Mouse (Mus musculus): ENCODE measurements around the gene Hbq1b. TPM values are rescaled to one million over a fixed set of nuclear protein-coding genes. Genes with fewer than 3 reads are reported as not detected.

The Hbq1b gene
- polyA plus RNA-seq (2014; fragmentation: Illumina TruSeq; extraction: RNeasy Lipid Tissue Mini Kit (QIAGEN cat#74804); ENCODE audit: low read depth, low replicate concordance), result not detected

DNA sequence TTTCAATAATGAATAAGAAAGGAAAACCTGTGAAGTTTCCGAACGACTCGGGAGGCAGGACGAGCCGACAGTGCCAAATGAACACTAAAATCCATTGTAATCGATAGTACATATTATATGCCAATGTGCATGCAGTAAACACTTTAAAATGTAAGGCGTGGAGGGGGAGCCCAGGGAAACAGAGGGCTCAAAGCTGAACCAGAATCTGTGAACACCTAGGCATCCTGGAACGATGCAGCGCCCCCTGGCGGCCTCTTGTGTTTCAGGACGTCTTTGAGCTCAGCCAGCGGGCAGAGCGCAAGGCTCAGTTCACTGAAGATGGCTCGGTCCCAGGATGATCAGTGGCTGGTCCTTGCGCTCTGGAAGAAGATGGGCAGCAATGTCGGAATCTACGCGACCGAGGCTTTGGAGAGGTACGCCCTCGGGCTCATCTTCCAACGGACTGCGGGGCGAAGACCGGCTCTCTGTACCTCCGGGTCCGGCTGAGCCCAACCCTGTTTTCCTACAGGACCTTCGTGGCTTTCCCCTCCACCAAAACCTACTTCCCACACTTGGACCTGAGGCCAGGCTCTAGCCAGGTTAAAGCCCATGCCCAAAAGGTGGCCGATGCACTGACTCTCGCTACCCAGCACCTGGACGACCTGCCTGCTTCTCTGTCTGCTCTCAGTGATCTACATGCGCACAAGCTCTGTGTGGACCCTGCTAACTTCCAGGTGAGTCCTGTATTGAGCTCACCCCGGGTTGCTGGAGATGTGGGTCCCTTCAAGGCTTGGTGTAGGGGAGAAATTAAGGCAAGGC is at the start of gene Hbq1b:
Gene Hbq1b (plus strand): TSS at position 271 of the 798 bp plus-strand sequence.

DNA sequence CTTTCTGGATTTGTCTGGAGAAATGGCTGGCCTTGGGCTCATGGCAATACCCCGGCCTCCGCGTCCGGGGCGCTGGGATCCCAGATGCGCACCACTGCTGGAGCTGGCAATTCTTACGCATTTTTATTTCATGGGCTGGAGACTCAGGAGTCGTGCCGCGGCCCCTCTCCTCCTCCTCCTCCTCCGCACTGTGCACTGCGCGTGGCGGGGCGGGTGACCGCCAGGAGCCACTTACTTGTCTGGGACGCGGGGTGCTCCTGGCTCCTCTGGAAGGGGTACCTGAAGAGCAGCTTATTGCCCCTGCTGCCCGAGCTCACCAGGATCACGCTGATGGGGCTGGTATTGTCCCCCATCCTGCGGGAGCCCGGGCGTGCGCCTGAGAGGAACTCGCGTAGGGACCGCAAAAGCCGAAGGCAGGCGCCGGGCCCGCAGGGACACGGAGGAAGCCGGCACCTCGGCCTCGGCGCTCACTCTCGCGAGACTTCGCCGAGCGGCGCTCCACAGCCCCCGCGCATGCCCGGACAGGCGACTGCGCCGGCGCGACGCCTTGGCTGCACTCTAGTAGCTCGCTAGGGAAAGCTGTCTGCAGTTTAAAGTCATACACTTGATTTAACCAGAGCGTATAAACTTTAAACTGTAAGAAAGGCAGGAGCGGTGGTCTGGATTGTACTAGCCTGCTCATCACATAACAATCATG is 19.4 kb upstream of the Hbq1b start, which contains the start of gene Nprl3:
Gene Nprl3 (minus strand): TSS at position 520 of the 697 bp plus-strand sequence.

DNA sequence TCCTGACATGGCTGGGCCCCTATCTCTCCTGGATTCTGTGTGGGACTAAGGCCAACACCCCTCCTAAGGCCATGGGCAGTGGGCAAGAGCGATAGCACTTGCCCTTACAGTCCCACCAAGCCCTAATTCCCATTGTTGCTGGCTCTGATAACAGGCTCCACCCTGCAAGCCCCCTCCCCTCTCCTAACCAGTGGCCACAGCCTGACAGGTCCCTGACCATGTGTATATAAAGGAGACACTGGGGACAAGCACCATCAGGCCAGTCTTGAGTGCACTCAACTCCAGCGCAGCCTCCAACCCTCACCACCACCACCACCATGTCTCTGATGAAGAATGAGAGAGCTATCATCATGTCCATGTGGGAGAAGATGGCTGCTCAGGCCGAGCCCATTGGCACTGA is 10.4 kb upstream of the Hbq1b start, which contains the start of gene Hba-x:
Gene Hba-x (plus strand): TSS at position 54 of the 400 bp plus-strand sequence.

DNA sequence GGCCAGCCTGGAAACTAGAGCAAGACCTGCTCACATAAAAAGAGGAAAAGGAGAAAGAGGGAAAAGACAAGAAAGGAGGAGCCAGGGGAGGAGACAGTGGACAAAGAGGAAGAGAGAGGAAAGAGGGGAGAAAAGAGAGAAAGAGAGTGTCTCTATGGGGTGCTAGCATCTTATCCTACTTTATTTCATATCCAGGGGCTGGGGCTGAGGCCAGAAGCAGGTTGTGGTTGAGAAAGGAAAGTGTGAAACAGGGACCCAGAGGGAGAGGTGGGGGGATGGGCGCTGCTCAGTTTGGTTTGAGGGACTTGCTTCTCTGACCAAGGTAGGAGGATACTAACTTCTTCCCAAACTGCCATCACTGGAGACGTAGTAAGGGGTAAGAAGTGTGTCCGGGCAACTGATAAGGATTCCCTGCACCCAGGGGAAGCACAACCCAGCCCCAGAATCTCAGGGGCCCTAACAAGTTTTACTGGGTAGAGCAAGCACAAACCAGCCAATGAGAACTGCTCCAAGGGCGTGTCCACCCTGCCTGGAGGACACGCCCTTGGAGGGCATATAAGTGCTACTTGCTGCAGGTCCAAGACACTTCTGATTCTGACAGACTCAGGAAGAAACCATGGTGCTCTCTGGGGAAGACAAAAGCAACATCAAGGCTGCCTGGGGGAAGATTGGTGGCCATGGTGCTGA is 3.5 kb upstream of the Hbq1b start, which contains the start of gene Hba-a1:
Gene Hba-a1 (plus strand): TSS at position 421 of the 687 bp plus-strand sequence.

DNA sequence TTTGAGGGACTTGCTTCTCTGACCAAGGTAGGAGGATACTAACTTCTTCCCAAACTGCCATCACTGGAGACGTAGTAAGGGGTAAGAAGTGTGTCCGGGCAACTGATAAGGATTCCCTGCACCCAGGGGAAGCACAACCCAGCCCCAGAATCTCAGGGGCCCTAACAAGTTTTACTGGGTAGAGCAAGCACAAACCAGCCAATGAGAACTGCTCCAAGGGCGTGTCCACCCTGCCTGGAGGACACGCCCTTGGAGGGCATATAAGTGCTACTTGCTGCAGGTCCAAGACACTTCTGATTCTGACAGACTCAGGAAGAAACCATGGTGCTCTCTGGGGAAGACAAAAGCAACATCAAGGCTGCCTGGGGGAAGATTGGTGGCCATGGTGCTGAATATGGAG is 9.4 kb downstream of the Hbq1b start, which contains the start of gene Hba-a2:
Gene Hba-a2 (plus strand): TSS at position 287 of the 400 bp plus-strand sequence.

DNA sequence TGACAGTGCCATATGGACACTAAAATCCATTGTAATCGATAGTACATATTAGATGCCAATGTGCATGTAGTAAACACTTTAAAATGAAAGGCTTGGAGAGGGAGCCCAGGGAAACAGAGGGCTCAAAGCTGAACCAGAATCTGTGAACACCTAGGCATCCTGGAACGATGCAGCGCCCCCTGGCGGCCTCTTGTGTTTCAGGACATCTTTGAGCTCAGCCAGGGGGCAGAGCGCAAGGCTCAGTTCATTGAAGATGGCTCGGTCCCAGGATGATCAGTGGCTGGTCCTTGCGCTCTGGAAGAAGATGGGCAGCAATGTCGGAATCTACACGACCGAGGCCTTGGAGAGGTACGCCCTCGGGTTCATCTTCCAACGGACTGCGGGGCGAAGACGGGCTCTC is 13.1 kb downstream of the Hbq1b start, which contains the start of gene Hbq1a:
Gene Hbq1a (plus strand): TSS at position 205 of the 400 bp plus-strand sequence.

Other genes starting within 250 kb of the Hbq1b start
- gene Il9r, start 86.7 kb upstream of the Hbq1b start, polyA plus RNA-seq (2014; fragmentation: Illumina TruSeq; extraction: RNeasy Lipid Tissue Mini Kit (QIAGEN cat#74804); ENCODE audit: low read depth, low replicate concordance), result 0.70 TPM
- 3.6 TPM for gene Snrnp25, start 81.5 kb upstream of the Hbq1b start, polyA plus RNA-seq (2014; fragmentation: Illumina TruSeq; extraction: RNeasy Lipid Tissue Mini Kit (QIAGEN cat#74804); ENCODE audit: low read depth, low replicate concordance)
- gene Rhbdf1, start 64.7 kb upstream of the Hbq1b start, polyA plus RNA-seq (2014; fragmentation: Illumina TruSeq; extraction: RNeasy Lipid Tissue Mini Kit (QIAGEN cat#74804); ENCODE audit: low read depth, low replicate concordance), result 0.04 TPM
- 4.5 TPM for gene Mpg, start 60.5 kb upstream of the Hbq1b start, polyA plus RNA-seq (2014; fragmentation: Illumina TruSeq; extraction: RNeasy Lipid Tissue Mini Kit (QIAGEN cat#74804); ENCODE audit: low read depth, low replicate concordance)
- gene Nprl3, start 19.3 kb upstream of the Hbq1b start, polyA plus RNA-seq (2014; fragmentation: Illumina TruSeq; extraction: RNeasy Lipid Tissue Mini Kit (QIAGEN cat#74804); ENCODE audit: low read depth, low replicate concordance), result 8.3 TPM
- not detected for gene Hba-x, start 10.6 kb upstream of the Hbq1b start, polyA plus RNA-seq (2014; fragmentation: Illumina TruSeq; extraction: RNeasy Lipid Tissue Mini Kit (QIAGEN cat#74804); ENCODE audit: low read depth, low replicate concordance)
- 15.4 TPM for gene Hba-a1, start 3.5 kb upstream of the Hbq1b start, polyA plus RNA-seq (2014; fragmentation: Illumina TruSeq; extraction: RNeasy Lipid Tissue Mini Kit (QIAGEN cat#74804); ENCODE audit: low read depth, low replicate concordance)
- not detected for gene Hba-a2, start 9.5 kb downstream of the Hbq1b start, polyA plus RNA-seq (2014; fragmentation: Illumina TruSeq; extraction: RNeasy Lipid Tissue Mini Kit (QIAGEN cat#74804); ENCODE audit: low read depth, low replicate concordance)
- not detected for gene Hbq1a, start 13.1 kb downstream of the Hbq1b start, polyA plus RNA-seq (2014; fragmentation: Illumina TruSeq; extraction: RNeasy Lipid Tissue Mini Kit (QIAGEN cat#74804); ENCODE audit: low read depth, low replicate concordance)
- 0.15 TPM for gene Sh3pxd2b, start 60.9 kb downstream of the Hbq1b start, polyA plus RNA-seq (2014; fragmentation: Illumina TruSeq; extraction: RNeasy Lipid Tissue Mini Kit (QIAGEN cat#74804); ENCODE audit: low read depth, low replicate concordance)
- 30.1 TPM for gene Ubtd2, start 168.4 kb downstream of the Hbq1b start, polyA plus RNA-seq (2014; fragmentation: Illumina TruSeq; extraction: RNeasy Lipid Tissue Mini Kit (QIAGEN cat#74804); ENCODE audit: low read depth, low replicate concordance)
- gene Efcab9, start 245.1 kb downstream of the Hbq1b start, polyA plus RNA-seq (2014; fragmentation: Illumina TruSeq; extraction: RNeasy Lipid Tissue Mini Kit (QIAGEN cat#74804); ENCODE audit: low read depth, low replicate concordance), result 619 TPM
- gene Stk10, start 246.3 kb downstream of the Hbq1b start, polyA plus RNA-seq (2014; fragmentation: Illumina TruSeq; extraction: RNeasy Lipid Tissue Mini Kit (QIAGEN cat#74804); ENCODE audit: low read depth, low replicate concordance), result 7.6 TPM